Mouse (Mus musculus) heart, embryonic 11.5 days (tissue): Measurements from ENCODE around the gene Gpr182. TPM values are rescaled to one million over a fixed set of nuclear protein-coding genes. Genes with fewer than 3 reads are reported as not detected.
"Not testable (repeated sequence)": the region's sequence is repeated elsewhere in the genome, so short reads cannot be mapped to it uniquely, and the experiment has no call there.

Source experiments
- ATAC-seq: fragments of 200-750 bp; cut with Nextera tagmentation; replicated peaks from 2 replicates; pipeline ENCODE4 v1.8.0; 2017; ENCODE audit warnings: moderate library complexity; ENCODE audit not compliant: insufficient number of reproducible peaks, low FRiP score, low TSS enrichment
- H3K27ac ChIP-seq: fragments of 300-500 bp; sonication (generic); 2 replicates; pipeline ENCODE4 v1.5.1; 2014; ENCODE audit warnings: mild to moderate bottlenecking, low read depth, low read length
- H3K27me3 ChIP-seq: fragments of 300-500 bp; sonication (generic); 2 replicates; pipeline ENCODE4 v1.6.1; 2014; ENCODE audit warnings: mild to moderate bottlenecking, low read length, mixed read lengths; ENCODE audit not compliant: control insufficient read depth, insufficient read depth
- H3K36me3 ChIP-seq: fragments of 300-500 bp; sonication (generic); 2 replicates; pipeline ENCODE4 v1.6.1; 2014; ENCODE audit warnings: mild to moderate bottlenecking, low read length, moderate library complexity, mixed read lengths; ENCODE audit not compliant: control insufficient read depth, insufficient read depth
- H3K4me1 ChIP-seq: fragments of 300-500 bp; sonication (generic); 2 replicates; pipeline ENCODE4 v1.6.1; 2014; ENCODE audit warnings: low read length; ENCODE audit not compliant: control insufficient read depth, insufficient read depth
- H3K4me2 ChIP-seq: fragments of 300-500 bp; sonication (generic); 2 replicates; pipeline ENCODE4 v1.6.1; 2014; ENCODE audit warnings: mild to moderate bottlenecking, moderate library complexity
- H3K4me3 ChIP-seq: fragments of 300-500 bp; sonication (generic); 2 replicates; pipeline ENCODE4 v1.5.1; 2014; ENCODE audit warnings: low read depth, low read length
- H3K9ac ChIP-seq: fragments of 300-500 bp; sonication (generic); 2 replicates; pipeline ENCODE4 v1.6.1; 2014; ENCODE audit warnings: mild to moderate bottlenecking, low read depth, low read length, moderate library complexity
- H3K9me3 ChIP-seq: fragments of 300-500 bp; sonication (generic); replicated peaks from 2 replicates; pipeline ENCODE4 v1.6.1; 2016; ENCODE audit warnings: low read length; ENCODE audit not compliant: control insufficient read depth
- WGBS: fragments of 180-500 bp; shearing (Covaris S2); extraction: QIAGEN DNeasy Blood & Tissue Kit; methylation state at CpG from one replicate; pipeline ENCODE4 v1.1.7; 2014; ENCODE audit not compliant: insufficient replicate concordance; 5-methylcytosine and 5-hydroxymethylcytosine counted together
- polyA plus RNA-seq: library from polyadenylated mRNA; unstranded; fragments of >200 nt; fragmentation: Nextera tagmentation; extraction: Ambion mirVana; gene quantifications from 2 replicates; pipeline ENCODE4 v1.2.1, GENCODE M21; 2014

Gene Gpr182
- polyA plus RNA-seq = 9.1 and 9.2 TPM in 2 replicates

- Histone ChIP-seq H3K27me3 (no peaks in the 10 kb centered on the region), H3K4me1 (peaks cover 14% of the 10 kb centered on the region; the same call in 1 of the 2 replicates), H3K9me3 (no peaks in the 10 kb centered on the region), H3K4me2 (peak within 1 kb of the TSS; percentile 61), H3K4me3 (peak within 1 kb of the TSS; percentile 45), H3K9ac (peak within 1 kb of the TSS; percentile 64), H3K27ac (peak within 1 kb of the TSS; percentile 29; the same call in 1 of the 2 replicates), H3K36me3 (no peaks in the 10 kb centered on the region; the same call in 1 of the 2 replicates)
- no peak for ATAC-seq
- WGBS = 34% methylated on average over 8 of the region's 8 CpGs
These were observed at the start of gene Gpr182 for GRCm38 (mm10) chr10:127751548-127751947. Gpr182 (minus strand) TSS chr10:127751732.

GRCm38 (mm10) chr10:127800891-127801290, 49.4 kb upstream of the Gpr182 start, which contains the start of gene Rdh16:
Rdh16 (plus strand) TSS chr10:127801152.
- H3K4me3 ChIP-seq = no peak within 1 kb of the TSS
- no peaks in the 10 kb centered on the region for H3K27me3 ChIP-seq
- no peaks in the 10 kb centered on the region for H3K4me1 ChIP-seq
- H3K27ac ChIP-seq = no peak within 1 kb of the TSS
- no peak for ATAC-seq
- H3K36me3 ChIP-seq = no peaks in the 10 kb centered on the region
- 78% methylated on average over 6 of the region's 6 CpGs for whole genome bisulfite sequencing
- no peak within 1 kb of the TSS for H3K4me2 ChIP-seq
- no peak within 1 kb of the TSS for H3K9ac ChIP-seq
- H3K9me3 ChIP-seq = no peaks in the 10 kb centered on the region

GRCm38 (mm10) chr10:127799295-127799694, 47.8 kb upstream of the Gpr182 start:
- ATAC-seq = no peak
- no peak overlapping the region for H3K4me2 ChIP-seq
- no peaks in the 10 kb centered on the region for H3K27me3 ChIP-seq
- no peaks in the 10 kb centered on the region for H3K4me1 ChIP-seq
- H3K9me3 ChIP-seq = no peaks in the 10 kb centered on the region
- no peaks in the 10 kb centered on the region for H3K36me3 ChIP-seq
- H3K9ac ChIP-seq = no peak overlapping the region
- no peak overlapping the region for H3K27ac ChIP-seq
- H3K4me3 ChIP-seq = no peak overlapping the region
- 63% methylated on average over 1 of the region's 1 CpGs for WGBS

GRCm38 (mm10) chr10:127785411-127785810, 33.9 kb upstream of the Gpr182 start:
- not testable (repeated sequence) for H3K27me3 ChIP-seq, H3K4me1 ChIP-seq, H3K4me3 ChIP-seq, H3K36me3 ChIP-seq, H3K4me2 ChIP-seq, H3K9me3 ChIP-seq, H3K27ac ChIP-seq, H3K9ac ChIP-seq, ATAC-seq
- WGBS = 74% methylated on average over 1 of the region's 1 CpGs

GRCm38 (mm10) chr10:127782321-127782720, 30.8 kb upstream of the Gpr182 start:
- H3K4me1 ChIP-seq, H3K4me3 ChIP-seq, H3K9ac ChIP-seq, H3K27me3 ChIP-seq, H3K27ac ChIP-seq, H3K9me3 ChIP-seq, ATAC-seq, H3K4me2 ChIP-seq, H3K36me3 ChIP-seq: not testable (repeated sequence)
- WGBS = 89% methylated on average over 17 of the region's 17 CpGs

- no peak for ATAC-seq
These were observed 24.5 kb upstream of the Gpr182 start, which contains the start of gene Rdh9 for GRCm38 (mm10) chr10:127776011-127776410. Rdh9 (plus strand) TSS chr10:127776386.

GRCm38 (mm10) chr10:127766564-127766963, 15.0 kb upstream of the Gpr182 start:
- Histone ChIP-seq H3K4me2 (no peak overlapping the region), H3K4me1 (no peaks in the 10 kb centered on the region), H3K36me3 (no peaks in the 10 kb centered on the region), H3K4me3 (no peak overlapping the region), H3K27me3 (no peaks in the 10 kb centered on the region), H3K9ac (no peak overlapping the region), H3K27ac (no peak overlapping the region), H3K9me3 (no peaks in the 10 kb centered on the region)
- WGBS = 59% methylated on average over 1 of the region's 1 CpGs
- no peak for ATAC-seq

More at GRCm38 (mm10) chr10:127776011-127776410, 24.5 kb upstream of the Gpr182 start, which contains the start of gene Rdh9:
- Histone ChIP-seq H3K4me2 (no peak within 1 kb of the TSS), H3K4me1 (no peaks in the 10 kb centered on the region), H3K27me3 (no peaks in the 10 kb centered on the region), H3K9me3 (no peaks in the 10 kb centered on the region), H3K9ac (no peak within 1 kb of the TSS), H3K27ac (no peak within 1 kb of the TSS), H3K36me3 (no peaks in the 10 kb centered on the region), H3K4me3 (no peak within 1 kb of the TSS)
- 70% methylated on average over 2 of the region's 2 CpGs for WGBS

GRCm38 (mm10) chr10:127763914-127764680, 12.6 kb upstream of the Gpr182 start:
- Histone ChIP-seq H3K4me1 (no peaks in the 10 kb centered on the region), H3K4me3 (no peak overlapping the region), H3K9me3 (no peaks in the 10 kb centered on the region), H3K36me3 (no peaks in the 10 kb centered on the region), H3K9ac (no peak overlapping the region), H3K27me3 (no peaks in the 10 kb centered on the region), H3K4me2 (no peak overlapping the region), H3K27ac (no peak overlapping the region)
- ATAC-seq = no peak
- WGBS = 63% methylated on average over 12 of the region's 12 CpGs

- H3K36me3 ChIP-seq, H3K27me3 ChIP-seq, ATAC-seq, H3K4me2 ChIP-seq, H3K9ac ChIP-seq, H3K9me3 ChIP-seq, H3K4me3 ChIP-seq, H3K27ac ChIP-seq, H3K4me1 ChIP-seq: not testable (repeated sequence)
- 85% methylated on average over 10 of the region's 10 CpGs for WGBS
These were observed 11.4 kb upstream of the Gpr182 start for GRCm38 (mm10) chr10:127762926-127763325.
